Mouse (Mus musculus) heart, embryonic 15.5 days (tissue): ENCODE data around the gene Olfr130. TPM values are rescaled to one million over a fixed set of nuclear protein-coding genes. Genes with fewer than 3 reads are reported as not detected.

Experiments used
- ATAC-seq: fragments of 200-750 bp; cut with Nextera tagmentation; replicated peaks from 2 replicates; pipeline ENCODE4 v1.8.0; 2017; ENCODE audit warnings: low read depth, moderate TSS enrichment; ENCODE audit not compliant: insufficient number of reproducible peaks, insufficient read depth, low FRiP score
- H3K27ac ChIP-seq: fragments of 300-500 bp; sonication (generic); 2 replicates; pipeline ENCODE4 v1.5.1; 2015; ENCODE audit warnings: mild to moderate bottlenecking, inconsistent platforms
- H3K27me3 ChIP-seq: fragments of 300-500 bp; sonication (generic); 2 replicates; pipeline ENCODE4 v1.6.1; 2015; ENCODE audit warnings: inconsistent platforms
- H3K36me3 ChIP-seq: fragments of 300-500 bp; sonication (generic); 2 replicates; pipeline ENCODE4 v1.6.1; 2015; ENCODE audit warnings: mild to moderate bottlenecking, inconsistent platforms
- H3K4me1 ChIP-seq: fragments of 300-500 bp; sonication (generic); replicated peaks from 2 replicates; pipeline ENCODE4 v1.6.1; 2015; ENCODE audit warnings: inconsistent platforms
- H3K4me2 ChIP-seq: fragments of 300-500 bp; sonication (generic); 2 replicates; pipeline ENCODE4 v1.6.1; 2015; ENCODE audit warnings: inconsistent platforms, mild to moderate bottlenecking, moderate library complexity
- H3K4me3 ChIP-seq: fragments of 300-500 bp; sonication (generic); 2 replicates; pipeline ENCODE4 v1.5.1; 2015; ENCODE audit warnings: mild to moderate bottlenecking, inconsistent platforms
- H3K9ac ChIP-seq: fragments of 300-500 bp; sonication (generic); 2 replicates; pipeline ENCODE4 v1.6.1; 2015; ENCODE audit warnings: mild to moderate bottlenecking, inconsistent platforms
- H3K9me3 ChIP-seq: fragments of 300-500 bp; sonication (generic); replicated peaks from 2 replicates; pipeline ENCODE4 v1.6.1; 2016; ENCODE audit warnings: inconsistent platforms
- WGBS: fragments of 180-500 bp; shearing (Covaris S2); methylation state at CpG from one replicate; pipeline ENCODE4 v1.1.7; 2015; ENCODE audit warnings: mixed read lengths; 5-methylcytosine and 5-hydroxymethylcytosine counted together
- polyA plus RNA-seq: library from polyadenylated mRNA; unstranded; fragments of >200 nt; fragmentation: Nextera tagmentation; extraction: Ambion mirVana; gene quantifications from 2 replicates; pipeline ENCODE4 v1.2.1, GENCODE M21; 2015

Gene Olfr130
- polyA plus RNA-seq: not detected in 2 replicates

GRCm38 (mm10) chr17:38063621-38064020 is at the start of gene Olfr130:
Olfr130 (plus strand) TSS chr17:38063921.
- Histone ChIP-seq H3K9me3 (no peaks in the 10 kb centered on the region), H3K27me3 (no peaks in the 10 kb centered on the region), H3K27ac (no peak within 1 kb of the TSS), H3K9ac (no peak within 1 kb of the TSS), H3K4me1 (no peaks in the 10 kb centered on the region), H3K4me2 (no peak within 1 kb of the TSS), H3K4me3 (no peak within 1 kb of the TSS), H3K36me3 (no peaks in the 10 kb centered on the region)
- no peak for ATAC-seq
- WGBS: 64% methylated on average over 1 of the region's 1 CpGs

- no peaks in the 10 kb centered on the region for H3K4me1 ChIP-seq
- no peak overlapping the region for H3K4me3 ChIP-seq
- H3K4me2 ChIP-seq: no peak overlapping the region
- H3K27ac ChIP-seq: no peak overlapping the region
- no peak for ATAC-seq
- WGBS: 68% methylated on average over 2 of the region's 2 CpGs
- H3K9me3 ChIP-seq: no peaks in the 10 kb centered on the region
- H3K36me3 ChIP-seq: no peaks in the 10 kb centered on the region
- no peaks in the 10 kb centered on the region for H3K27me3 ChIP-seq
- no peak overlapping the region for H3K9ac ChIP-seq
Observed at GRCm38 (mm10) chr17:38016341-38016740, 47.4 kb upstream of the Olfr130 start.

DNA sequence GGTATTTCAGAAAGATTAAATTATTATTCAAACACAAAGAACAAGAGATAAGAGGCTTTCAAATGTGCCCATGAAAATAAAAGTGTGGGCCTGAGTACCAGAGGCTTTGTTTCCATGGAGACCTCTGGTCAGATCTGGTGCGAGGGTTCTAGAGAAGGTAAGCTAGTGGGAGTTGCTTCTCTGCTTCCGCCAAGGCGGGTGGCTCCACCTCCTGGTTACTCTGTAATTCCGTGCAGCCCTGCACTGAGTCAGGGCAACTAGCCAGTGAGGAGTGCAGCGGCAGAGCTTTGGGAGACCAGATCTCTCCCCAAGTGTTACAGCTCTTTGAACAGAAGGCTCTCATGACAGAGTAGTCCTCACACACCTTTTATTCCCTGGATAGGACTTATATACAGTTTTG is 37.4 kb upstream of the Olfr130 start:
- no peak for ATAC-seq
- 25% methylated on average over 5 of the region's 5 CpGs for WGBS
- H3K9ac ChIP-seq: no peak overlapping the region

GRCm38 (mm10) chr17:38059979-38060378 is 3.7 kb upstream of the Olfr130 start, which contains the start of gene Olfr129:
Olfr129 (minus strand) TSS chr17:38060079.
- H3K9me3 ChIP-seq: no peaks in the 10 kb centered on the region
- no peak within 1 kb of the TSS for H3K4me3 ChIP-seq
- no peak for ATAC-seq
- 60% methylated on average over 1 of the region's 1 CpGs for WGBS
- H3K36me3 ChIP-seq: no peaks in the 10 kb centered on the region
- no peaks in the 10 kb centered on the region for H3K4me1 ChIP-seq
- no peaks in the 10 kb centered on the region for H3K27me3 ChIP-seq
- no peak within 1 kb of the TSS for H3K4me2 ChIP-seq
- no peak within 1 kb of the TSS for H3K9ac ChIP-seq
- no peak within 1 kb of the TSS for H3K27ac ChIP-seq

More for the DNA sequence above, 37.4 kb upstream of the Olfr130 start:
- H3K4me2 ChIP-seq: no peak overlapping the region
- H3K4me1 ChIP-seq: no peaks in the 10 kb centered on the region
- no peaks in the 10 kb centered on the region for H3K9me3 ChIP-seq
- H3K36me3 ChIP-seq: no peaks in the 10 kb centered on the region
- no peak overlapping the region for H3K27ac ChIP-seq
- H3K27me3 ChIP-seq: no peaks in the 10 kb centered on the region
- H3K4me3 ChIP-seq: no peak overlapping the region

- H3K9me3 ChIP-seq: no peaks in the 10 kb centered on the region
Observed at GRCm38 (mm10) chr17:38082364-38082763, 18.6 kb downstream of the Olfr130 start.

DNA sequence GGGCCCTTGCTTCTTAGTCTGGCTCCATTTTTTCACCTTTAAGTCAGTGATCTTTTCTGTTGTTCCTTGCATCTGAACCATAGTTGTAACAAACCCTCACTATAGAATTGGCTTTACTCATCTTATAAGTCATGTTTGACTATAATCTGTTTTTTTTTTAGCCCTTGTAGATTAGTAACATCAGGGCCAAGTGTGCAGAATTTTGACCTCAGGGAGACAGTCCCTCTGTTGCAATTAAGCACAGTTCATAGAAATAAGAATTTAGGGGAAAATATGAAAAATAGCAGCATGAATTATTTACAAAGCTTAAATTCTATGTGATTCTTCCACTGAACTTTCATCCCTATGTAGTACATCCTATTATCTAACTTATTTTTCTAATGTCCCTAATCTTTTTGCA is 24.9 kb downstream of the Olfr130 start, which contains the start of gene Olfr131:
Gene Olfr131, minus strand, starts transcription at position 101 of the 400 bp plus-strand sequence.
- H3K36me3 ChIP-seq: no peaks in the 10 kb centered on the region
- H3K9me3 ChIP-seq: no peaks in the 10 kb centered on the region
- H3K27me3 ChIP-seq: no peaks in the 10 kb centered on the region
- no peak for ATAC-seq
- H3K4me1 ChIP-seq: no peaks in the 10 kb centered on the region
- H3K9ac ChIP-seq: no peak within 1 kb of the TSS
- H3K27ac ChIP-seq: no peak within 1 kb of the TSS
- H3K4me3 ChIP-seq: no peak within 1 kb of the TSS
- H3K4me2 ChIP-seq: no peak within 1 kb of the TSS

More at GRCm38 (mm10) chr17:38082364-38082763, 18.6 kb downstream of the Olfr130 start:
- 69% methylated on average over 4 of the region's 4 CpGs for WGBS
- Histone ChIP-seq H3K4me1 (no peaks in the 10 kb centered on the region), H3K27me3 (no peaks in the 10 kb centered on the region), H3K36me3 (no peaks in the 10 kb centered on the region), H3K4me3 (no peak overlapping the region), H3K27ac (no peak overlapping the region), H3K4me2 (no peak overlapping the region), H3K9ac (no peak overlapping the region)
- no peak for ATAC-seq

Other genes starting within 250 kb of the Olfr130 start
- not detected in 2 replicates for gene Olfr125, start 231.0 kb upstream of the Olfr130 start, polyA plus RNA-seq
- gene Olfr126, start 216.4 kb upstream of the Olfr130 start, polyA plus RNA-seq: not detected in 2 replicates
- gene Olfr127, start 163.5 kb upstream of the Olfr130 start, polyA plus RNA-seq: not detected in 2 replicates
- not detected in 2 replicates for gene Olfr128, start 143.4 kb upstream of the Olfr130 start, polyA plus RNA-seq
- gene Olfr761, start 110.8 kb upstream of the Olfr130 start, polyA plus RNA-seq: not detected in 2 replicates
- gene Olfr129, start 3.8 kb upstream of the Olfr130 start, polyA plus RNA-seq: not detected in 2 replicates
- gene Olfr131, start 24.8 kb downstream of the Olfr130 start, polyA plus RNA-seq: not detected in 2 replicates
- not detected in 2 replicates for gene Olfr132, start 70.6 kb downstream of the Olfr130 start, polyA plus RNA-seq
- gene Olfr133, start 81.4 kb downstream of the Olfr130 start, polyA plus RNA-seq: not detected in 2 replicates
- not detected in 2 replicates for gene Olfr134, start 107.5 kb downstream of the Olfr130 start, polyA plus RNA-seq
- gene Olfr135, start 140.4 kb downstream of the Olfr130 start, polyA plus RNA-seq: not detected in 2 replicates
- not detected in 2 replicates for gene Olfr138, start 197.1 kb downstream of the Olfr130 start, polyA plus RNA-seq
- not detected in 2 replicates for gene Olfr137, start 243.6 kb downstream of the Olfr130 start, polyA plus RNA-seq